Mouse (Mus musculus): ENCODE measurements around the gene Glud1. TPM values are rescaled to one million over a fixed set of nuclear protein-coding genes. Genes with fewer than 3 reads are reported as not detected.
A peak's percentile ranks its signal among the peaks of the same experiment; 100 is the strongest.
"Not testable (repeated sequence)": the region's sequence is repeated elsewhere in the genome, so short reads cannot be mapped to it uniquely, and the experiment has no call there.

Glud1 gene
- total RNA-seq, 2 experiments from 2014 or later, result 279 to 296 TPM

- DNase-seq (ENCODE audit: low spot score in 2 of 2), result peak in 1 of 2 experiments; percentile 41
Observed at GRCm38 (mm10) chr14:34311021-34311631, 599 bp downstream of the Glud1 start.

GRCm38 (mm10) chr14:34311691-34312090 lies 1.2 kb downstream of the Glud1 start:
- peak in 1 of 2 experiments; percentile 17 for DNase-seq (ENCODE audit: low spot score in 2 of 2)

GRCm38 (mm10) chr14:34312339-34313048 lies 2.0 kb downstream of the Glud1 start:
- no peak for DNase-seq (ENCODE audit: low spot score in 2 of 2)

- DNase-seq (ENCODE audit: low spot score in 2 of 2), result no peak
Observed at GRCm38 (mm10) chr14:34313612-34314011, 3.1 kb downstream of the Glud1 start.

- not testable (repeated sequence) for DNase-seq (ENCODE audit: low spot score in 2 of 2)
Observed at GRCm38 (mm10) chr14:34314383-34314782, 3.9 kb downstream of the Glud1 start.

- no peak for DNase-seq (ENCODE audit: low spot score in 2 of 2)
Observed at GRCm38 (mm10) chr14:34314796-34315195, 4.3 kb downstream of the Glud1 start.

- DNase-seq (ENCODE audit: low spot score in 2 of 2), result no peak
Observed at GRCm38 (mm10) chr14:34316346-34316745, 5.8 kb downstream of the Glud1 start.

- DNase-seq (ENCODE audit: low spot score in 2 of 2), result no peak
Observed at GRCm38 (mm10) chr14:34317431-34317830, 6.9 kb downstream of the Glud1 start.

GRCm38 (mm10) chr14:34318113-34318512 lies 7.6 kb downstream of the Glud1 start:
- no peak for DNase-seq (ENCODE audit: low spot score in 2 of 2)

- no peak for DNase-seq (ENCODE audit: low spot score in 2 of 2)
Observed at GRCm38 (mm10) chr14:34323576-34324085, 13.1 kb downstream of the Glud1 start.

- DNase-seq (ENCODE audit: low spot score in 2 of 2), result no peak
Observed at GRCm38 (mm10) chr14:34326606-34327005, 16.1 kb downstream of the Glud1 start.

GRCm38 (mm10) chr14:34327618-34328017 lies 17.1 kb downstream of the Glud1 start:
- no peak for DNase-seq (ENCODE audit: low spot score in 2 of 2)

- no peak for DNase-seq (ENCODE audit: low spot score in 2 of 2)
Observed at GRCm38 (mm10) chr14:34330657-34331158, 20.2 kb downstream of the Glud1 start.

- DNase-seq (ENCODE audit: low spot score in 2 of 2), result peak in 1 of 2 experiments; percentile 57
Observed at GRCm38 (mm10) chr14:34331886-34332285, 21.4 kb downstream of the Glud1 start.

GRCm38 (mm10) chr14:34332476-34332875 lies 21.9 kb downstream of the Glud1 start:
- DNase-seq (ENCODE audit: low spot score in 2 of 2), result peak in 1 of 2 experiments; percentile 70

GRCm38 (mm10) chr14:34339446-34339845 lies 28.9 kb downstream of the Glud1 start:
- DNase-seq (ENCODE audit: low spot score in 2 of 2), result peak in 1 of 2 experiments; percentile 34

- peak in 1 of 2 experiments; percentile 37 for DNase-seq (ENCODE audit: low spot score in 2 of 2)
Observed at GRCm38 (mm10) chr14:34341993-34342392, 31.5 kb downstream of the Glud1 start.

GRCm38 (mm10) chr14:34343078-34343477 lies 32.6 kb downstream of the Glud1 start:
- no peak for DNase-seq (ENCODE audit: low spot score in 2 of 2)

GRCm38 (mm10) chr14:34344361-34344760 lies 33.8 kb downstream of the Glud1 start:
- no peak for DNase-seq (ENCODE audit: low spot score in 2 of 2)

GRCm38 (mm10) chr14:34345771-34346566 lies 35.4 kb downstream of the Glud1 start:
- DNase-seq (ENCODE audit: low spot score in 2 of 2), result no peak

GRCm38 (mm10) chr14:34347084-34347483 lies 36.6 kb downstream of the Glud1 start:
- DNase-seq (ENCODE audit: low spot score in 2 of 2), result no peak

Data from layer of hippocampus, adult 18-20 months (tissue).